Mouse (Mus musculus) liver, adult 2 months (tissue): ENCODE data around the gene Gm29797.

Experiments
- CTCF ChIP-seq: fragments of 200-500 bp; IDR thresholded peaks from 2 replicates; pipeline ENCODE4 v1.5.1; 2011; ENCODE audit warnings: low read depth, low read length, control low read depth
- POLR2A ChIP-seq: fragments of 200-500 bp; IDR thresholded peaks from 2 replicates; pipeline ENCODE4 v1.6.1; 2011; ENCODE audit warnings: low read length, control low read depth; ENCODE audit not compliant: insufficient read depth; ENCODE audit errors: extremely low read depth

GRCm38 (mm10) chr2:181671984-181672383 is 15.2 kb downstream of the Gm29797 start:
- no peak for TF ChIP-seq CTCF
- TF ChIP-seq POLR2A, result no peak
